Mouse (Mus musculus) intestine, embryonic 14.5 days (tissue): ENCODE data around the gene Mcm9. TPM values are rescaled to one million over a fixed set of nuclear protein-coding genes. Genes with fewer than 3 reads are reported as not detected.

ENCODE experiments used
- ATAC-seq: fragments of 200-750 bp; cut with Nextera tagmentation; replicated peaks from 2 replicates; pipeline ENCODE4 v1.8.0; 2017; ENCODE audit warnings: low read depth, moderate number of reproducible peaks, moderate TSS enrichment, moderate library complexity; ENCODE audit not compliant: low FRiP score, low TSS enrichment
- DNase-seq: peaks from one replicate; pipeline ENCODE4 v3.0.0-alpha.2; 2018; ENCODE audit warnings: low spot score
- H3K27ac ChIP-seq: fragments of 300-500 bp; sonication (generic); 2 replicates; pipeline ENCODE4 v1.5.1; 2014; ENCODE audit warnings: low read depth, mild to moderate bottlenecking, control low read depth
- H3K27me3 ChIP-seq: fragments of 300-500 bp; sonication (generic); replicated peaks from 2 replicates; pipeline ENCODE4 v1.6.1; 2014; ENCODE audit warnings: low read length, control low read depth; ENCODE audit not compliant: control insufficient read depth, insufficient read depth
- H3K36me3 ChIP-seq: fragments of 300-500 bp; sonication (generic); 2 replicates; pipeline ENCODE4 v1.6.1; 2014; ENCODE audit warnings: low read length, control low read depth; ENCODE audit not compliant: control insufficient read depth, insufficient read depth
- H3K4me1 ChIP-seq: fragments of 300-500 bp; sonication (generic); replicated peaks from 2 replicates; pipeline ENCODE4 v1.6.1; 2014; ENCODE audit warnings: low read length, control low read depth, mixed read lengths; ENCODE audit not compliant: control insufficient read depth, insufficient read depth
- H3K4me2 ChIP-seq: fragments of 300-500 bp; sonication (generic); 2 replicates; pipeline ENCODE4 v1.6.1; 2014; ENCODE audit warnings: low read length
- H3K4me3 ChIP-seq: fragments of 300-500 bp; sonication (generic); 2 replicates; pipeline ENCODE4 v1.5.1; 2014; ENCODE audit warnings: low read depth, low read length, control low read depth, mixed read lengths
- H3K9ac ChIP-seq: fragments of 300-500 bp; sonication (generic); 2 replicates; pipeline ENCODE4 v1.6.1; 2014; ENCODE audit warnings: mild to moderate bottlenecking, low read length
- H3K9me3 ChIP-seq: fragments of 300-500 bp; sonication (generic); 2 replicates; pipeline ENCODE4 v1.6.1; 2016; ENCODE audit warnings: low read length, control low read depth; ENCODE audit not compliant: control insufficient read depth
- WGBS: fragments of 180-500 bp; shearing (Covaris S2); extraction: QIAGEN DNeasy Blood & Tissue Kit; methylation state at CpG from one replicate; pipeline ENCODE4 v1.1.7; 2014; 5-methylcytosine and 5-hydroxymethylcytosine counted together
- polyA plus RNA-seq: library from polyadenylated mRNA; unstranded; fragments of >200 nt; fragmentation: Nextera tagmentation; extraction: Ambion mirVana; gene quantifications from 2 replicates; pipeline ENCODE4 v1.2.1, GENCODE M21; 2014

Gene Mcm9
- polyA plus RNA-seq, 1 experiment from 2014 or later = 14.1 TPM

DNA sequence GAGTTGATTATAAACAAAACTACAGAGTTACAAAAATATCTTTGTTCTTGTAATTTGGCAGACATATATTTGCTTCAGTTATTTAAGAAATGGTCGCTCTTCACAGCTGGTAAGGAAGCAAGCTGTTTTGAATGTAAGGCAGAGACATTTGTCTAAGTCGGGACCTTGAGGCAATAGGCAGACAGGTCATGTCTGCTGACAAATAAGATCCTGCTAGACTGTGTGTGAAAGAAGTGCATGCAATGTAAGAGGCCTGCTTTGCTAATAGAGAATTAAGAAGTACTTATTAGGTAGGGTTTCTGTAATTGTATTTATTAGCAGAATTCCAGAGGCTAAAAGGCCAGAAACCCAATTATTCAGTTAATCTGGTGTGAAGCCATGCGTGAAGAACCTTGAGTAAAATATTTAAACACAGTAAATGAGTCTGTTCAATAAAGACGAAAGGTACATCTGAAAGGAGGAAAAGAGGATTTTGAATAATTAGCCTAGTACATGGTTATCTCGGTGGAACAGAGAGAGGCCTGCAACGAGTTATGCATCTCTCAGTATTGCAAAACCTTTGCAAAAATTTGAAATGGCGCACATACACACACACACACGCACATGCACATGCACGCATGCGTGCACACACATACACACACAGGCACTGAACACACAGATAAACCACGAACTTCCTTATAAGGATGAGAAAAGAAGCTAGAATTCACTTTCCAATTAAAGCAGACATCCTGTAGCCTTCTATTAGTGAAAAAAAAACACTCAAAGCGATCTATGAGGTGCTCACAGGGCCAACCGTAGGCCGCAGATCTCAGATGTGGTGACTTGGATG, 112.3 kb downstream of the Mcm9 start:
- Histone ChIP-seq H3K4me2 (no peak overlapping the region), H3K9me3 (no peaks in the 10 kb centered on the region), H3K4me3 (no peak overlapping the region), H3K4me1 (peaks cover 21% of the 10 kb centered on the region; the same call in 1 of the 2 replicates), H3K36me3 (no peaks in the 10 kb centered on the region), H3K9ac (no peak overlapping the region), H3K27ac (peak overlapping the region; percentile 69; the same call in 1 of the 2 replicates), H3K27me3 (no peaks in the 10 kb centered on the region)
- DNase-seq (no peak), ATAC-seq (no peak)
- 71% methylated on average over 14 of the region's 14 CpGs for WGBS

DNA sequence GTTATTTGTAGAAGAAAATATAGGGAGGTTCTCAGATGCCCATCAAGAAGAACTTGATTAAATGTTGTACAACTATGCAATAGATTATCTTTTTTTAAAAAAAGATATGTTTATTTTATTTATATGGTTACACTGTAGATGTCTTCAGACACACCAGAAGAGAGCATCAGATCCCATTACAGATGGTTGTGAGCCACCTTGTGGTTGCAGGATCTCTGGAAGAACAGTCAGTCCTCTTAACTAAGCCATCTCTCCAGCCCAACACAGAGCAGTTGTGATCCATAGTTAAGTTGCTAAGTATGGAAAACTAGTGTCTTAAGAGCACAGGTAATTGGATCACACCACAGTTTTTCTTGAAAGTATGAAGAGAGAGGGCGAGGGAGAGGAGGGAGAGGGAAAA, 117.7 kb downstream of the Mcm9 start:
- no peaks in the 10 kb centered on the region; the same call in 1 of the 2 replicates for H3K4me1 ChIP-seq
- no peak overlapping the region for H3K9ac ChIP-seq
- 71% methylated on average over 1 of the region's 1 CpGs for WGBS
- ATAC-seq (no peak), DNase-seq (no peak)
- no peak overlapping the region for H3K27ac ChIP-seq
- H3K27me3 ChIP-seq = no peaks in the 10 kb centered on the region
- no peaks in the 10 kb centered on the region for H3K9me3 ChIP-seq
- no peak overlapping the region for H3K4me2 ChIP-seq
- H3K36me3 ChIP-seq = no peaks in the 10 kb centered on the region
- H3K4me3 ChIP-seq = no peak overlapping the region

DNA sequence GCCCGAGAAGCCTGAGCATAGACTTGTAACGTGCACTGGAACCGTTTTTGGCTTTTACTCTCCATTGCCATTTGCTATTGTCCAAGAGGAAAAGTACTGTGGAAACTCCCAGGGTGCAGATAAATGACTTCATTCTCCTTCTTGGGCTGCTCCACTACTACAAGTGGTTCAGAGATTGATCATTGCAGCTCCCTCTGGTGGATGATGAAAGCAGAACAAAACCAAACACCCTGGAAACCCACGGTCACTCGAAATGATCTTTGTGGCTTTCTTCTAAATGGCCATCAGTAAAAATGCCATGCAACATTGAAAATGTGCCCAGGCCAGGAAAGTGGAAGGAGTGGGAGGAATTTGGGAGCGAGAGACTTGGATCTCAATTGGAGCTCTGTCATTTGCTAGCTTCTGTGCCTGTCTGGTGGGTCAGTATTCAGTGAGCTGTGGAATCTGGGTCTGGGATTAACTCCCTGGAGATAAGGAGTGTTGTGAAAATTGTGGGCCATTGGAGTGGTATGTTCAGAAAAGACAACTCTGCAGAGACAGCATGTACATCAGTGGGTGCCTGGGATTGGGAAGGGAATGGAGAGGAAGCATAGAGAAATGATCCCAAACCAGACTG, 121.0 kb downstream of the Mcm9 start:
- ATAC-seq (peak; percentile 47; the same call in 1 of the 2 replicates), DNase-seq (peak; percentile 62)
- Histone ChIP-seq H3K27ac (no peak overlapping the region), H3K27me3 (no peaks in the 10 kb centered on the region), H3K36me3 (no peaks in the 10 kb centered on the region), H3K9me3 (no peaks in the 10 kb centered on the region), H3K4me3 (no peak overlapping the region), H3K4me1 (no peaks in the 10 kb centered on the region; the same call in 1 of the 2 replicates), H3K9ac (no peak overlapping the region), H3K4me2 (no peak overlapping the region)
- 37% methylated on average over 6 of the region's 6 CpGs for WGBS

DNA sequence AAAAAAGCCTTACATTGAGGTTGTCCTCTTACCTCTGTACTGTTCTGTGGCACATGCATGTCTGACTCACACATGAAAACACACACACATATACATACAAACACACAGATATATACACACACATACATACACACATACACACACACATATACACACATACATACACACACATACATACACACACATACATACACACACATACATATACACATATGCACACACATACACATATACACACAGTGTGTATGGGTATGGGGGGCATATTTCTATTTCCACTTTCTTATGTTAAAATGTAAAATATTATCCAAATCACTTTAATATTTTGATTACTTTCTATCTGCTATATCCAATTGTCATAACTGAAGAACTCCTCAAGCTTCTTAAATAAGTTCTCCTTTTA, 121.6 kb downstream of the Mcm9 start:
- no peak for DNase-seq
- no peak for ATAC-seq
- no peaks in the 10 kb centered on the region for H3K9me3 ChIP-seq
- no peak overlapping the region for H3K4me2 ChIP-seq
- no peaks in the 10 kb centered on the region for H3K27me3 ChIP-seq
- no peak overlapping the region for H3K4me3 ChIP-seq
- no peaks in the 10 kb centered on the region for H3K36me3 ChIP-seq
- no peak overlapping the region for H3K9ac ChIP-seq
- no peak overlapping the region for H3K27ac ChIP-seq
- H3K4me1 ChIP-seq = no peaks in the 10 kb centered on the region; the same call in 1 of the 2 replicates

DNA sequence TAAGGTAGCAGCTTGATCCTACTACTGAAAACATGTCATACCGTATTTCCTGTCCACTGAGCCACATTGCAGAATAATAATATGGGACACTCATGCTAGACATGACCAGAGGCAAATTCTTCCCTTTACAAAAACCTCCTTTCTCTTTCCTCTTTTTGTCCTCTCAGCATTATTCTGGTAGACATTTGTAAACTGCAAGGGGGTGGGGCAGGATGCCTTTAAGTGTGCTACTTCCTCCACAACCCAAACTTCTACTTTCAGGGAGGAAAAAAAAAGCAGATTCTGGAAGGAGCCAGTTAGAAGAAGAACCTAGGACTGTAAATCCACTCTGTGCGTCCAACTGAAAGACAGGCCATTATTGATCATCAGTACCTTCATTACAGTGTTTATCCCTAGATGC, 124.7 kb downstream of the Mcm9 start:
- Histone ChIP-seq H3K9ac (no peak overlapping the region), H3K4me3 (no peak overlapping the region), H3K36me3 (no peaks in the 10 kb centered on the region), H3K9me3 (no peaks in the 10 kb centered on the region), H3K27ac (no peak overlapping the region), H3K27me3 (no peaks in the 10 kb centered on the region), H3K4me2 (no peak overlapping the region), H3K4me1 (peaks cover 3% of the 10 kb centered on the region; the same call in 1 of the 2 replicates)
- ATAC-seq (no peak), DNase-seq (no peak)
- 71% methylated on average over 2 of the region's 2 CpGs for WGBS

DNA sequence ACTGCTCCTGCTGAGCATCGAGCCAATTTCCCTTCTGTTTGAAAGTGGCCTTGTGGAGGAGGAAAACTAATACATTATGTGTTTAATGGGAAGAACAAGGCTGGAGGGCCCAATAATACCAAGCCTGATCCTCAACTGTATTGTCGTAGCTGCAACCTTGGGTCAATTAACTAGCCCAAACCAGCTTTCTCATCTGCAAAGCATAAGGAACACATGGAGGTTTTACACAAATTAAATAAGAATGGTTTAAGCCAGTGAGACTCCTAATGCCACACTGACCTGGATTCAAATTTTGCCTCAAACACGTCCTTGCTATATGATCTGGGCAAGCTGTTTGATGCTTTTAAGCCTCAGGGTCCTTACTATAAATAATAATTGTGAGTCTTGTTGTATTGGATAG, 125.2 kb downstream of the Mcm9 start:
- Histone ChIP-seq H3K36me3 (no peaks in the 10 kb centered on the region), H3K4me2 (no peak overlapping the region), H3K4me3 (no peak overlapping the region), H3K9ac (no peak overlapping the region), H3K4me1 (peaks cover 3% of the 10 kb centered on the region; the same call in 1 of the 2 replicates), H3K9me3 (no peaks in the 10 kb centered on the region), H3K27me3 (no peaks in the 10 kb centered on the region), H3K27ac (no peak overlapping the region)
- WGBS = 63% methylated on average over 3 of the region's 3 CpGs
- ATAC-seq (no peak), DNase-seq (no peak)

DNA sequence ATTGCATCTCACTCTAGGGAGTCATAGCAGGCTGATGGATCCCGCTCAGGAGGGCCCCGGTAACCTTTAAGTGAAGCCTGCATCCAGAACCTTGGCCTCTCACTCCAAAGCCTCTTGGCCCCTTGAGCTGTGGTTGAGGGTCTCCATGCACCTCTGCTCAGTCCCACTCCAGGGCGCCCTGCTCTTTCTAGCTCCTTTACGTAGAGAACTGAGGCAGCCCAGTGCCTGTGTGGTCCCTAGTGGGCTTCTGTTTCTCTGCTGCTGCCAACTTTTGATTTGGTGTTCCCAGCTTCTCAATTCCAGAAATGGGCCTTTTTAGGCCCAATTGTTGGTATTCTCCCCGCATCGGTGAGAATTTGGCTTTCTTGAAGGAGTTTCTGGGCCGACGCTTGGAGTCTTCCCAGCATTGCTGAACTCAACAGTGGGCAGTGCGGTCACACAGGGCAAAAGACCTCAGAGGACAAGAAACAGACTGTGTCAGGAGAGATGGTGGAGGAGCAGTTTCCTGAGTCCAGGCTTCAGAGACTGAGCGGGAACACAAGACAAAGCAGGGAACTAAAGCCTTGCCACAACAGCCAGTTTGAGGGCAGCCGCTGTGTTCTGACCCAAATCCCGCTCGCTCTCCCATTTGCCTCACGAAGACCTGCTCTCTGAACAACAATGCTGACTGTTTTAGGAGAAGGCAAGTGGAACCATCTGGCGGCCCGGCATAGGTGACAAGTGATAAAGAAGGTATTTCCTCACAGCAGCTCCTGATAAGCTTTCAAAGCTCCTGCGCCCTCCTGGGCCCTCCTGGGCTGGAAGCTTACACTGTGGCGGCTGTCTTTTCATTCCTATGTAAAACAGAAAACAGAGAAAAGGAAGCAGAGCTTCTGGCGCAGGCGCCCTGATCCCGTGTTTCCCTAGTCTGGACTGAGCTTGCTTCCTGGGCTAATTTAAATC, 127.1 kb downstream of the Mcm9 start:
- Histone ChIP-seq H3K9me3 (no peaks in the 10 kb centered on the region), H3K4me1 (peaks cover 3% of the 10 kb centered on the region; the same call in 1 of the 2 replicates), H3K4me3 (no peak overlapping the region), H3K27me3 (no peaks in the 10 kb centered on the region), H3K4me2 (peak overlapping the region; percentile 28), H3K9ac (0 out of 2 replicates have a peak overlapping the region, but pooled peaks have one; percentile 30), H3K36me3 (no peaks in the 10 kb centered on the region), H3K27ac (no peak overlapping the region)
- ATAC-seq = 0 out of 2 replicates have a peak, but pooled peaks have one; percentile 50
- WGBS = 41% methylated on average over 21 of the region's 21 CpGs
- peak; percentile 58 for DNase-seq

DNA sequence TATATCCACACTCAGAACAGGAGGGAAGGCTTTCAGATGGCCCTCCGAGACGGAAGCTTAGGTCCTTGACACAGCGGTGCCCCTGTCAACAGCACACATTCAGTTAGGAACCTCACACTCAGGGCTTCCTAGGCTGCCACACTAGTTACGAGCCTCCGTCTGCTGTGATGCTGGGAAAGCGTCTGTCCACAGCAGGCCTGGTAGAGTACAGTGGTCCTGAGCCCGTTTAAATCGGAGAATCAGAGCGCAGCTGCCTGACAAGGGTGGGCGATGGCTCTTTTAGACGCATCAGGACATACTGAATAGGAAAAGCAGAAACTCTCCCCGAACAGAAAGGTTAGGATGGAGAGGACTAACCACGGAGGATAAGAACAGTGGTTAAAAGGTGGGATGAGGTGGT, 127.8 kb downstream of the Mcm9 start:
- Histone ChIP-seq H3K27me3 (no peaks in the 10 kb centered on the region), H3K4me3 (no peak overlapping the region), H3K27ac (no peak overlapping the region), H3K4me1 (peaks cover 3% of the 10 kb centered on the region; the same call in 1 of the 2 replicates), H3K9me3 (no peaks in the 10 kb centered on the region), H3K4me2 (no peak overlapping the region), H3K36me3 (no peaks in the 10 kb centered on the region), H3K9ac (no peak overlapping the region)
- DNase-seq (no peak), ATAC-seq (no peak)
- WGBS = 86% methylated on average over 13 of the region's 13 CpGs
